Comparison of ENCODE assay signal across 15 mouse cellular contexts in genomic region chr4:14212225-14212624, GRCm38 (mm10).
"Had no signal": no experiment of that assay in that cellular context is flagged by ENCODE, and none has a peak within 500 bp of the region (broad histone marks: within the 10 kb centered on the region; RNA-seq: fewer than 3 reads in every experiment).

No protein-coding gene starts in this region.

- DNase-seq: kidney, adult 2 months; kidney, postnatal 14 days; left cerebral cortex, postnatal 4 days; lung, adult 2 months; lung, postnatal 36 days; midbrain, embryonic 14.5 days; retina, postnatal 1 day; right cerebral cortex, postnatal 4 days; spleen, adult 18-20 months; thymus, adult 18-20 months; thymus, postnatal 14 days had no signal

- H3K27me3 ChIP-seq: kidney, embryonic 15.5 days; limb, embryonic 13.5 days had no signal

- H3K9me3 ChIP-seq: kidney, embryonic 15.5 days; limb, embryonic 13.5 days had no signal

- H3K4me2 ChIP-seq: kidney, embryonic 15.5 days; limb, embryonic 13.5 days had no signal

- H3K9ac ChIP-seq: kidney, embryonic 15.5 days; limb, embryonic 13.5 days; liver, embryonic 14.5 days had no signal

- H3K4me1 ChIP-seq: kidney, embryonic 15.5 days; limb, embryonic 13.5 days had no signal

- H3K4me3 ChIP-seq: kidney, embryonic 15.5 days; limb, embryonic 13.5 days had no signal

- H3K27ac ChIP-seq: kidney, embryonic 15.5 days; limb, embryonic 13.5 days; liver, embryonic 14.5 days had no signal

- ATAC-seq: lung, postnatal 0 days had no signal

- H3K36me3 ChIP-seq: kidney, embryonic 15.5 days; limb, embryonic 13.5 days had no signal
